Mouse (Mus musculus): ENCODE measurements around the gene Il31ra. TPM values are rescaled to one million over a fixed set of nuclear protein-coding genes. Genes with fewer than 3 reads are reported as not detected.
"Not testable (repeated sequence)": the region's sequence is repeated elsewhere in the genome, so short reads cannot be mapped to it uniquely, and the experiment has no call there.

Gene Il31ra
- total RNA-seq (2022), result under 1 TPM in 3 of 4 experiments, not detected in 1; 0.13 to 0.81 (median 0.32) TPM

- not testable (repeated sequence) for DNase-seq (ENCODE audit: low spot score in 2 of 2)
These were observed at the start of gene Il31ra for GRCm38 (mm10) chr13:112594260-112594659. Il31ra (minus strand) TSS chr13:112594360.

GRCm38 (mm10) chr13:112642897-112643296 lies 48.7 kb upstream of the Il31ra start:
- DNase-seq (ENCODE audit: low spot score in 2 of 2), result no peak

- DNase-seq (ENCODE audit: low spot score in 2 of 2), result no peak
These were observed 45.0 kb upstream of the Il31ra start for GRCm38 (mm10) chr13:112639111-112639510.

- DNase-seq (ENCODE audit: low spot score in 2 of 2), result no peak
These were observed 42.3 kb upstream of the Il31ra start for GRCm38 (mm10) chr13:112636498-112636897.

GRCm38 (mm10) chr13:112635174-112635837 lies 41.1 kb upstream of the Il31ra start:
- DNase-seq (ENCODE audit: low spot score in 2 of 2), result no peak

- DNase-seq (ENCODE audit: low spot score in 2 of 2), result no peak
These were observed 31.4 kb upstream of the Il31ra start for GRCm38 (mm10) chr13:112625566-112625965.

- DNase-seq (ENCODE audit: low spot score in 2 of 2), result no peak
These were observed 30.5 kb upstream of the Il31ra start for GRCm38 (mm10) chr13:112624622-112625021.

GRCm38 (mm10) chr13:112623656-112624055 lies 29.5 kb upstream of the Il31ra start:
- DNase-seq (ENCODE audit: low spot score in 2 of 2), result no peak

- no peak for DNase-seq (ENCODE audit: low spot score in 2 of 2)
These were observed 27.4 kb upstream of the Il31ra start for GRCm38 (mm10) chr13:112621592-112621991.

GRCm38 (mm10) chr13:112608606-112609005 lies 14.4 kb upstream of the Il31ra start:
- DNase-seq (ENCODE audit: low spot score in 2 of 2), result no peak

GRCm38 (mm10) chr13:112604411-112604810 lies 10.3 kb upstream of the Il31ra start:
- no peak for DNase-seq (ENCODE audit: low spot score in 2 of 2)

GRCm38 (mm10) chr13:112603839-112604238 lies 9.7 kb upstream of the Il31ra start:
- no peak for DNase-seq (ENCODE audit: low spot score in 2 of 2)

- no peak for DNase-seq (ENCODE audit: low spot score in 2 of 2)
These were observed 8.4 kb upstream of the Il31ra start for GRCm38 (mm10) chr13:112602607-112603006.

GRCm38 (mm10) chr13:112590254-112590653 lies 3.9 kb downstream of the Il31ra start:
- DNase-seq (ENCODE audit: low spot score in 2 of 2), result no peak

- no peak for DNase-seq (ENCODE audit: low spot score in 2 of 2)
These were observed 4.5 kb downstream of the Il31ra start for GRCm38 (mm10) chr13:112589625-112590024.

GRCm38 (mm10) chr13:112584556-112585237 lies 9.5 kb downstream of the Il31ra start:
- no peak for DNase-seq (ENCODE audit: low spot score in 2 of 2)

- DNase-seq (ENCODE audit: low spot score in 2 of 2), result no peak
These were observed 11.9 kb downstream of the Il31ra start for GRCm38 (mm10) chr13:112582291-112582690.

GRCm38 (mm10) chr13:112581796-112582195 lies 12.4 kb downstream of the Il31ra start:
- no peak for DNase-seq (ENCODE audit: low spot score in 2 of 2)

- no peak for DNase-seq (ENCODE audit: low spot score in 2 of 2)
These were observed 13.4 kb downstream of the Il31ra start for GRCm38 (mm10) chr13:112580590-112581320.

- peak; percentile 93 to 100 for DNase-seq (ENCODE audit: low spot score in 2 of 2)
These were observed 16.1 kb downstream of the Il31ra start for GRCm38 (mm10) chr13:112578041-112578440.

- DNase-seq (ENCODE audit: low spot score in 2 of 2), result no peak
These were observed 20.4 kb downstream of the Il31ra start for GRCm38 (mm10) chr13:112573800-112574199.

- DNase-seq (ENCODE audit: low spot score in 2 of 2), result no peak
These were observed 23.4 kb downstream of the Il31ra start for GRCm38 (mm10) chr13:112570768-112571167.
